Mouse (Mus musculus): ENCODE results near the gene Ssr1. TPM values are rescaled to one million over a fixed set of nuclear protein-coding genes. Genes with fewer than 3 reads are reported as not detected.

Gene Ssr1
- polyA plus RNA-seq, 1 experiment from 2014 or later: 124 TPM

DNA sequence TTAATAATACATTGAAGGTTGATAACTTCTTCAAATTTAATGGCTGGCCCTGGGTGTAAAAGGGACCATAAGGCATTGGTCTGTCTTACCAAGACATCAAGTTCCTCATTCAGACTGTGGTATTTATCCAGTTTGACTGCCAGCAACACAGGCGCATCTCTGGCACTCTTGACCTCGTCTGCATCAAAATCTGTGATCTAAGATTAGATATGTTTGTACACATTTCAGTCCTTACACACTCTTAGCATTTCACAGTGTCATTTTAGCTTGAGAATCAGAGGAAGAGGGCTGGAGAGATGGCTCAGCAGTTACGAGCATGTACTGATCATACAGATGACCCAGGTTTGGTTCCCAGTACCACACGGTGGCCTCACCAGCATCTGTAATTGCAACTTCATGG is 21.6 kb upstream of the Ssr1 start:
- no peak for ATAC-seq (replicated peaks; ENCODE audit: low FRiP score, low TSS enrichment, low read depth)
- 0 out of 2 replicates have a peak, but pooled peaks cover 3% of the 10 kb centered on the region for H3K9me3 ChIP-seq (ENCODE audit: control insufficient read depth, low read length)
- H3K27me3 ChIP-seq (replicated peaks; ENCODE audit: control insufficient read depth, insufficient read depth, low read length): no peaks in the 10 kb centered on the region
- no peak overlapping the region for H3K9ac ChIP-seq (ENCODE audit: low read length)
- DNase-seq (ENCODE audit: low spot score): no peak
- H3K4me1 ChIP-seq (replicated peaks; ENCODE audit: control insufficient read depth, insufficient read depth, low read length): no peaks in the 10 kb centered on the region
- H3K27ac ChIP-seq (ENCODE audit: low read depth): no peak overlapping the region
- H3K4me3 ChIP-seq (ENCODE audit: low read depth, low read length): no peak overlapping the region
- H3K36me3 ChIP-seq (ENCODE audit: control insufficient read depth, insufficient read depth, low read length): no peaks in the 10 kb centered on the region
- no peak overlapping the region for H3K4me2 ChIP-seq (ENCODE audit: low read length)
- 83% methylated on average over 4 of the region's 4 CpGs for WGBS

DNA sequence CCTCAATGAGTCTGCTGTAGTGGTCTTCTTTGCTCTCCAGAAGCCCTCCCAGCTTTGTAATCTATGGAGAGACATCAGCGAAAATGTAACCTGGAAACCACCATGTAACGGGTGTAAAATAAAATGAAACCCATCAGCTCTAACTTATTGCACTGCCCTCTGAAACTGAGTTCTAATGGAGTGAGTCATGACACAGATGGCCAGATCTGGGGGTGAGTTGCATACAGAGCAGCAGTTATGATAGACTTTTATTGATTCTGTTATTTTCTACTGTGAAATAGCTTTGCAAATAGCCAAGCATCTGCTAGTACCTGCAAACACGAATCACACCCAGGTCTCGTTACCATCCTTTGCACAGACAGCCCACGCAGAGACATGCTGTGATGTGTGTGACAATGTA is 18.4 kb upstream of the Ssr1 start:
- Histone ChIP-seq H3K9ac (ENCODE audit: low read length) (no peak overlapping the region), H3K27ac (ENCODE audit: low read depth) (no peak overlapping the region), H3K4me3 (ENCODE audit: low read depth, low read length) (no peak overlapping the region), H3K4me2 (ENCODE audit: low read length) (no peak overlapping the region), H3K27me3 (replicated peaks; ENCODE audit: control insufficient read depth, insufficient read depth, low read length) (no peaks in the 10 kb centered on the region), H3K4me1 (replicated peaks; ENCODE audit: control insufficient read depth, insufficient read depth, low read length) (no peaks in the 10 kb centered on the region), H3K9me3 (ENCODE audit: control insufficient read depth, low read length) (no peaks in the 10 kb centered on the region), H3K36me3 (ENCODE audit: control insufficient read depth, insufficient read depth, low read length) (no peaks in the 10 kb centered on the region)
- ATAC-seq (replicated peaks; ENCODE audit: low FRiP score, low TSS enrichment, low read depth) (no peak), DNase-seq (ENCODE audit: low spot score) (no peak)
- 84% methylated on average over 5 of the region's 5 CpGs for WGBS

DNA sequence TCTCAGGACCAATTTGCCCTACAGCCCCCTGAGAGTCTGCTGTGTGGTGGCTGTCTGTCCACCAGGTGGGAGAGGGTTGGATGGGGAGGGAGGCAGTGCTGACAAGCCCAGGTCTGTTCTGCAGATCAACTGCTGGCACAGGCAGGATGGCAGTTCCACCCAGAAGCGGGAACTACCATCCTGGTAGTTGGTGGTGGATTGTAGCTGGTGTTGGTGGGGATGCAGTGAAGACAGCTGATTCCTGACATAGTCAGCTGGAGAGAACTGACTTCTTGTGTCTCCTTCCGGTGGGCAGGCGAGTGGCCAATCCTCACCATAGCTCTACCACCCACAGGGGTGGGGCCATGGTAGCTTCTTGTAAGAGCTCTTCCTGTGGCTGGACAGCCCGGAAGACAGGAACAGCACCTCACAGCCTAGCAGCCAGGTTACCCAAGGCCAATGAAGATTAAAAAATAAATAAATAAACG is 16.5 kb upstream of the Ssr1 start:
- Histone ChIP-seq H3K4me3 (ENCODE audit: low read depth, low read length) (no peak overlapping the region), H3K9ac (ENCODE audit: low read length) (no peak overlapping the region), H3K4me2 (ENCODE audit: low read length) (no peak overlapping the region), H3K27ac (ENCODE audit: low read depth) (no peak overlapping the region), H3K4me1 (replicated peaks; ENCODE audit: control insufficient read depth, insufficient read depth, low read length) (no peaks in the 10 kb centered on the region), H3K9me3 (ENCODE audit: control insufficient read depth, low read length) (no peaks in the 10 kb centered on the region), H3K27me3 (replicated peaks; ENCODE audit: control insufficient read depth, insufficient read depth, low read length) (no peaks in the 10 kb centered on the region), H3K36me3 (ENCODE audit: control insufficient read depth, insufficient read depth, low read length) (no peaks in the 10 kb centered on the region)
- no peak for ATAC-seq (replicated peaks; ENCODE audit: low FRiP score, low TSS enrichment, low read depth)
- 79% methylated on average over 5 of the region's 5 CpGs for WGBS
- DNase-seq (ENCODE audit: low spot score): no peak

DNA sequence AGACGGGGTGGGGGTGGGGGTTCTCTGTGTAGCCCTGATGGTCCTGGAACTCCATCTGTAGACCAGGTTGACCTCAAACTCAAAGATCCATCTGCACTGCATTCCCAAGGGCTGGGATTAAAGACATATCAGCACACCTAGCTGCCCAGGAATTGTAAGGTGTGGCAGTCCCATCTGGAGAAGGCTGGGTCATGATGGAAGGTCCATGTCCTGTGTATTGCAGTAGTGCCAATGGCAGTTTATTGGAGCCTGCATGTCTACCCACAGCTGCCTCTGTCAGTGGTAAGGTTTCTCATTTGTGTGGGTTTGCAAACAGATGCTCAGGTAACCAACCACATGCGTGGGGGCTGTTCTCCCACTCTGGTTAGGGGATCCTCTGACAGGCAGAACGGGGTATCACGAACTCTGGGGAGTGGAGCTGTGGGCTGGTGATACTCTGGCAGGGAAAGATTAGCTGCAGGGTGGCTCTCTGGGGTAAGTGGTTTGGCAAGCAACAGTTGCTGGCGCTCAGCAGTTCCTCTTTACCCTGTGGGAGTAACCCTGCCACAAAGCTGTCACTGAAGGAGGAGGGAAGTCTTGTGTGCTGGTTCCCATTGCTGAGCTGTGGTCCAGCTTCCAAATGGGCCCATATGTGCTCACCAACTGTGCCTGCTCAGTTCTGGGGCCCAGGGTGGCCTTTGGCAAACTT is 15.8 kb upstream of the Ssr1 start:
- Histone ChIP-seq H3K4me2 (ENCODE audit: low read length) (no peak overlapping the region), H3K4me3 (ENCODE audit: low read depth, low read length) (no peak overlapping the region), H3K9me3 (ENCODE audit: control insufficient read depth, low read length) (no peaks in the 10 kb centered on the region), H3K4me1 (replicated peaks; ENCODE audit: control insufficient read depth, insufficient read depth, low read length) (no peaks in the 10 kb centered on the region), H3K27ac (ENCODE audit: low read depth) (no peak overlapping the region), H3K9ac (ENCODE audit: low read length) (no peak overlapping the region), H3K27me3 (replicated peaks; ENCODE audit: control insufficient read depth, insufficient read depth, low read length) (no peaks in the 10 kb centered on the region), H3K36me3 (ENCODE audit: control insufficient read depth, insufficient read depth, low read length) (no peaks in the 10 kb centered on the region)
- WGBS: 88% methylated on average over 5 of the region's 5 CpGs
- DNase-seq (ENCODE audit: low spot score) (no peak), ATAC-seq (replicated peaks; ENCODE audit: low FRiP score, low TSS enrichment, low read depth) (no peak)

DNA sequence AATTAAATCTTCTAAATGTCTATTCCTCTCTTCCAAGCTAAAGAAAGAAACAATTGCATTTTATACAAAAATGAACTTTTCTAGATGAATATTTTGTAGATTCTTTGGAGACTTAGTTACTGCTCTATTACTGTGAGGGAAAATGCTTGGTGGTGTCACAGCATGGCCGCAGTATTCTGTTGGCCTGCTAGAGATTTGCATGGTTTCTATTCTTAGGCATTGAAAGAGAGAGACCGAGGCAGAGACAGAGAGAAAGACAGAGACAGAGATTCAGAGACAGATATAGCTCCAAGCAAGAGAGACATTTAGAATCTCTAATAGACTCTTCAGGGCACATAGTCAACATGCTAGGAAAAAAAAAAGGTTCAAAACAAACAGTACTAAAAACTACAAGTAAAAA is 14.0 kb upstream of the Ssr1 start:
- Histone ChIP-seq H3K4me1 (replicated peaks; ENCODE audit: control insufficient read depth, insufficient read depth, low read length) (no peaks in the 10 kb centered on the region), H3K9ac (ENCODE audit: low read length) (no peak overlapping the region), H3K9me3 (ENCODE audit: control insufficient read depth, low read length) (no peaks in the 10 kb centered on the region), H3K4me2 (ENCODE audit: low read length) (no peak overlapping the region), H3K27ac (ENCODE audit: low read depth) (no peak overlapping the region), H3K27me3 (replicated peaks; ENCODE audit: control insufficient read depth, insufficient read depth, low read length) (no peaks in the 10 kb centered on the region), H3K36me3 (ENCODE audit: control insufficient read depth, insufficient read depth, low read length) (no peaks in the 10 kb centered on the region), H3K4me3 (ENCODE audit: low read depth, low read length) (no peak overlapping the region)
- WGBS: 88% methylated on average over 2 of the region's 2 CpGs
- DNase-seq (ENCODE audit: low spot score): no peak
- no peak for ATAC-seq (replicated peaks; ENCODE audit: low FRiP score, low TSS enrichment, low read depth)

- Histone ChIP-seq H3K9me3 (ENCODE audit: control insufficient read depth, low read length) (no peaks in the 10 kb centered on the region), H3K36me3 (ENCODE audit: control insufficient read depth, insufficient read depth, low read length) (no peaks in the 10 kb centered on the region), H3K4me1 (replicated peaks; ENCODE audit: control insufficient read depth, insufficient read depth, low read length) (no peaks in the 10 kb centered on the region), H3K27me3 (replicated peaks; ENCODE audit: control insufficient read depth, insufficient read depth, low read length) (no peaks in the 10 kb centered on the region), H3K4me2 (ENCODE audit: low read length) (no peak overlapping the region), H3K27ac (ENCODE audit: low read depth) (no peak overlapping the region), H3K4me3 (ENCODE audit: low read depth, low read length) (no peak overlapping the region), H3K9ac (ENCODE audit: low read length) (no peak overlapping the region)
- no peak for ATAC-seq (replicated peaks; ENCODE audit: low FRiP score, low TSS enrichment, low read depth)
- 39% methylated on average over 1 of the region's 1 CpGs for WGBS
- DNase-seq (ENCODE audit: low spot score): no peak
Measured at GRCm38 (mm10) chr13:38002461-38002860, 8.4 kb upstream of the Ssr1 start.

DNA sequence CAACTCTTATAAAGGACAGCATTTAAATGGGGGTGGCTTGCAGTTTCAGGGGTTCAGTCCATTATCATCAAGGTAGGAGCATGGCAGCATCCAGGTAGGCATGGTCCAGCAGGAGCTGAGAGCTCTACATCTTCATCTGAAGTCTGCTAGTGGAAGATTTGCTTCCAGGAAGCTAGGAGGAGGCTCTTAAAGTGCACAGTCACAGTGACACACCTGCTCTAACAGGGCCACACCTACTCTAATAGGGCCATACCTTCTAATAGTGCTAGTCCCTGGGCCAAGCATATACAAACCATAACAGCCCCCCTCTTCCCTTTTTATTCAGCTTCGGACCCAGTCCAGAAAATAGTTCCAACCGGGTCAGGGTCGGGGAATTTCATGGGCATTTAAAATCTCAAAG is 5.7 kb upstream of the Ssr1 start:
- H3K36me3 ChIP-seq (ENCODE audit: control insufficient read depth, insufficient read depth, low read length): no peaks in the 10 kb centered on the region
- no peak overlapping the region for H3K4me3 ChIP-seq (ENCODE audit: low read depth, low read length)
- no peak overlapping the region for H3K4me2 ChIP-seq (ENCODE audit: low read length)
- 87% methylated on average over 3 of the region's 3 CpGs for WGBS
- ATAC-seq (replicated peaks; ENCODE audit: low FRiP score, low TSS enrichment, low read depth): no peak
- no peaks in the 10 kb centered on the region for H3K27me3 ChIP-seq (replicated peaks; ENCODE audit: control insufficient read depth, insufficient read depth, low read length)
- H3K4me1 ChIP-seq (replicated peaks; ENCODE audit: control insufficient read depth, insufficient read depth, low read length): no peaks in the 10 kb centered on the region
- H3K27ac ChIP-seq (ENCODE audit: low read depth): no peak overlapping the region
- no peak overlapping the region for H3K9ac ChIP-seq (ENCODE audit: low read length)
- H3K9me3 ChIP-seq (ENCODE audit: control insufficient read depth, low read length): no peaks in the 10 kb centered on the region
- DNase-seq (ENCODE audit: low spot score): no peak

DNA sequence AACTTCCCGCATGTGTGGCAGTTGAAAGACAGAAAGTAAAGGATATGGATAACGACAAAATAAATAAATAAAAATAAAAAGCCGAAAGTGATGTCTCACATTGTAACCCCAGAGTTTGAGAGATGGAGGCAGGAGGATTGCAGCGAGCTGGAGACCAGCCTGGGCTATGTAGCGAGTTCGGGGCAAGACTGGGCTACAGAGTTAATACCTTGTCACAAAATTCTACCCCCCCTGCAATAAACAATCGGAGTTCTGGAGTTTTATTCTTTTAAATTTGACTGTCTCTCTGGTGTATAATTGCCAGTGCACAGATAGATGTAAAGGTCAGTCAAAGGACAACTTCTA is 360 bp upstream of the Ssr1 start:
- 0 out of 2 replicates have a peak overlapping the region, but pooled peaks have one; percentile 92 for H3K27ac ChIP-seq (ENCODE audit: low read depth)
- no peaks in the 10 kb centered on the region for H3K9me3 ChIP-seq (ENCODE audit: control insufficient read depth, low read length)
- peaks cover 5% of the 10 kb centered on the region; the same call in 1 of the 2 replicates for H3K4me1 ChIP-seq (replicated peaks; ENCODE audit: control insufficient read depth, insufficient read depth, low read length)
- WGBS: 17% methylated on average over 7 of the region's 7 CpGs
- peaks cover 22% of the 10 kb centered on the region for H3K36me3 ChIP-seq (ENCODE audit: control insufficient read depth, insufficient read depth, low read length)
- H3K27me3 ChIP-seq (replicated peaks; ENCODE audit: control insufficient read depth, insufficient read depth, low read length): no peaks in the 10 kb centered on the region
- H3K4me3 ChIP-seq (ENCODE audit: low read depth, low read length): peak overlapping the region; percentile 97
- H3K9ac ChIP-seq (ENCODE audit: low read length): peak overlapping the region; percentile 40
- no peak for DNase-seq (ENCODE audit: low spot score)
- peak overlapping the region; percentile 88 for H3K4me2 ChIP-seq (ENCODE audit: low read length)
- peak; percentile 62 for ATAC-seq (replicated peaks; ENCODE audit: low FRiP score, low TSS enrichment, low read depth)

GRCm38 (mm10) chr13:37993376-37993703 is 677 bp downstream of the Ssr1 start:
- ATAC-seq (replicated peaks; ENCODE audit: low FRiP score, low TSS enrichment, low read depth) (peak; percentile 57), DNase-seq (ENCODE audit: low spot score) (no peak)
- Histone ChIP-seq H3K27me3 (replicated peaks; ENCODE audit: control insufficient read depth, insufficient read depth, low read length) (no peaks in the 10 kb centered on the region), H3K4me3 (ENCODE audit: low read depth, low read length) (peak overlapping the region; percentile 97), H3K36me3 (ENCODE audit: control insufficient read depth, insufficient read depth, low read length) (peaks cover 32% of the 10 kb centered on the region), H3K4me1 (replicated peaks; ENCODE audit: control insufficient read depth, insufficient read depth, low read length) (peaks cover 5% of the 10 kb centered on the region; the same call in 1 of the 2 replicates), H3K9ac (ENCODE audit: low read length) (peak overlapping the region; percentile 97), H3K9me3 (ENCODE audit: control insufficient read depth, low read length) (no peaks in the 10 kb centered on the region), H3K27ac (ENCODE audit: low read depth) (peak overlapping the region; percentile 92), H3K4me2 (ENCODE audit: low read length) (peak overlapping the region; percentile 88)
- WGBS: 0% methylated on average over 17 of the region's 17 CpGs

All from intestine, embryonic 14.5 days (tissue).